Mouse (Mus musculus): ENCODE measurements at regions not wholly inside any gene's neighbourhood (a gene's known extent, or its start where the extent isn't known, plus 50 kb on each side); places are given as distances from the start of the nearest gene placed in this dataset.

- no peak for DNase-seq (ENCODE audit: low spot score in 2 of 2)
Observed at GRCm38 (mm10) chr3:149626186-149626585, 635.8 kb upstream of the Adgrl2 start.

- DNase-seq (ENCODE audit: low spot score in 2 of 2) = no peak
Observed at GRCm38 (mm10) chr3:149625497-149625896, 635.1 kb upstream of the Adgrl2 start.

GRCm38 (mm10) chr3:149625066-149625465 is 634.7 kb upstream of the Adgrl2 start:
- DNase-seq (ENCODE audit: low spot score in 2 of 2) = no peak

GRCm38 (mm10) chr3:149623851-149624532 is 633.6 kb upstream of the Adgrl2 start:
- DNase-seq (ENCODE audit: low spot score in 2 of 2) = no peak

- no peak for DNase-seq (ENCODE audit: low spot score in 2 of 2)
Observed at GRCm38 (mm10) chr3:149603865-149604264, 613.5 kb upstream of the Adgrl2 start.

GRCm38 (mm10) chr3:149601276-149601675 is 610.9 kb upstream of the Adgrl2 start:
- no peak for DNase-seq (ENCODE audit: low spot score in 2 of 2)

GRCm38 (mm10) chr3:149594470-149594869 is 604.1 kb upstream of the Adgrl2 start:
- no peak for DNase-seq (ENCODE audit: low spot score in 2 of 2)

GRCm38 (mm10) chr3:149585769-149586168 is 595.4 kb upstream of the Adgrl2 start:
- DNase-seq (ENCODE audit: low spot score in 2 of 2) = no peak

- no peak for DNase-seq (ENCODE audit: low spot score in 2 of 2)
Observed at GRCm38 (mm10) chr3:149581141-149581540, 590.8 kb upstream of the Adgrl2 start.

- DNase-seq (ENCODE audit: low spot score in 2 of 2) = no peak
Observed at GRCm38 (mm10) chr3:149575678-149576077, 585.3 kb upstream of the Adgrl2 start.

GRCm38 (mm10) chr3:149566853-149567252 is 576.5 kb upstream of the Adgrl2 start:
- DNase-seq (ENCODE audit: low spot score in 2 of 2) = no peak

- DNase-seq (ENCODE audit: low spot score in 2 of 2) = no peak
Observed at GRCm38 (mm10) chr3:149550231-149550951, 560.0 kb upstream of the Adgrl2 start.

GRCm38 (mm10) chr3:149547045-149547444 is 556.7 kb upstream of the Adgrl2 start:
- DNase-seq (ENCODE audit: low spot score in 2 of 2) = no peak

GRCm38 (mm10) chr3:149546256-149546655 is 555.9 kb upstream of the Adgrl2 start:
- DNase-seq (ENCODE audit: low spot score in 2 of 2) = no peak

- DNase-seq (ENCODE audit: low spot score in 2 of 2) = no peak
Observed at GRCm38 (mm10) chr3:149534183-149534582, 543.8 kb upstream of the Adgrl2 start.

GRCm38 (mm10) chr3:149530026-149530607 is 539.8 kb upstream of the Adgrl2 start:
- no peak for DNase-seq (ENCODE audit: low spot score in 2 of 2)

GRCm38 (mm10) chr3:149526509-149526908 is 536.2 kb upstream of the Adgrl2 start:
- DNase-seq (ENCODE audit: low spot score in 2 of 2) = no peak

GRCm38 (mm10) chr3:149519575-149519929 is 529.2 kb upstream of the Adgrl2 start:
- no peak for DNase-seq (ENCODE audit: low spot score in 2 of 2)

- no peak for DNase-seq (ENCODE audit: low spot score in 2 of 2)
Observed at GRCm38 (mm10) chr3:149518928-149519574, 528.7 kb upstream of the Adgrl2 start.

- no peak for DNase-seq (ENCODE audit: low spot score in 2 of 2)
Observed at GRCm38 (mm10) chr3:149517537-149517936, 527.2 kb upstream of the Adgrl2 start.

- no peak for DNase-seq (ENCODE audit: low spot score in 2 of 2)
Observed at GRCm38 (mm10) chr3:149509178-149509577, 518.8 kb upstream of the Adgrl2 start.

- DNase-seq (ENCODE audit: low spot score in 2 of 2) = no peak
Observed at GRCm38 (mm10) chr3:149508671-149509070, 518.3 kb upstream of the Adgrl2 start.
